Mouse (Mus musculus): ENCODE results near the gene Lect2. TPM values are rescaled to one million over a fixed set of nuclear protein-coding genes. Genes with fewer than 3 reads are reported as not detected.

Lect2 gene
- polyA plus RNA-seq, 1 experiment from 2014 or later, result not detected

DNA sequence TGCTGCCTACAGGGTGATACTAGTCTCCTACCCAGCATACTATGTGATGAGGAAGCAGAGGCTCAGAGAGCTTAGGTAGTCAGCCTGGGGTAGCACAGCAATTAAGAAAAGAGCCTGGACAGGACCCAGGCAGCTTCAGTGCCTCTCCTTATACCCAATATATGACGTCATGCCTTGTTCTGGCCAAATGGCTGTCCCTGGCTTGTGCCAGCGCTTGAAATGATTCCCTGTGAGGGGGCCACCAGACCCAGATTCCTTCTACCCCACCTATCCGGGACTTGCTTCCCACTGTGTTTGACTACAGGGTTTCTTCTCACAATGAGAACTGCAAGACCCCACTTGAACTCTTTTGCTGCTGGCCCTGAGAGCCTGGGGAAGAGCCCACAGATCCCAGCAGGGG, 33.2 kb upstream of the Lect2 start:
- no peaks in the 10 kb centered on the region for H3K36me3 ChIP-seq (replicated peaks)
- ATAC-seq (ENCODE audit: low FRiP score), result peak; percentile 60
- H3K4me2 ChIP-seq, result peak overlapping the region; percentile 47
- H3K4me1 ChIP-seq, result peaks cover 37% of the 10 kb centered on the region
- peak overlapping the region; percentile 94 for H3K27ac ChIP-seq
- H3K9ac ChIP-seq, result peak overlapping the region; percentile 9; the same call in 1 of the 2 replicates
- no peak overlapping the region for H3K4me3 ChIP-seq (replicated peaks)
- peaks cover 8% of the 10 kb centered on the region; the same call in 1 of the 2 replicates for H3K27me3 ChIP-seq
- 3% methylated on average over 3 of the region's 3 CpGs for WGBS
- H3K9me3 ChIP-seq, result no peaks in the 10 kb centered on the region

GRCm38 (mm10) chr13:56580450-56580849, 32.1 kb upstream of the Lect2 start:
- Histone ChIP-seq H3K27me3 (peaks cover 8% of the 10 kb centered on the region; the same call in 1 of the 2 replicates), H3K27ac (no peak overlapping the region), H3K36me3 (replicated peaks) (no peaks in the 10 kb centered on the region), H3K4me2 (no peak overlapping the region), H3K4me3 (replicated peaks) (no peak overlapping the region), H3K4me1 (peaks cover 37% of the 10 kb centered on the region), H3K9me3 (no peaks in the 10 kb centered on the region), H3K9ac (no peak overlapping the region)
- WGBS, result 68% methylated on average over 5 of the region's 5 CpGs
- no peak for ATAC-seq (ENCODE audit: low FRiP score)

DNA sequence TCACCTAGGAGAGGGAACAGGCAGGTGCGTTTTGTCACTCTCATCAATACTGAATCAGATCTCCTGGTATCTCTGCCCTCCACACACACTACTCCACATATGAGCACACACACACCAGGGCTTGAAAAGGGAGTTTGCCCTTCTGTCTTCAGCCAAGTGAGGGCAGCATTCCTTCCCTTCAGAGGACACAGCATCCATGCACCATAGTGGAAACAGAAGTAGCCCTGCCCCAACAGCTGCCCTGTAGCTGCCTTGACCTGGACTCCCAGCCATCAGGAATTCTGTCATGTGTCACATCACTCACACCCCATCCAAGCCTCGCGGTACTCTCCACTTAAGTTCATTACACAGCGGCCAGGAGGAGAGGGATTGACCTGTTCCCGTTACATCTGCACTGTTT, 29.8 kb upstream of the Lect2 start:
- H3K27me3 ChIP-seq, result no peaks in the 10 kb centered on the region
- no peaks in the 10 kb centered on the region for H3K9me3 ChIP-seq
- no peak for ATAC-seq (ENCODE audit: low FRiP score)
- no peak overlapping the region for H3K27ac ChIP-seq
- no peak overlapping the region for H3K4me3 ChIP-seq (replicated peaks)
- no peaks in the 10 kb centered on the region for H3K36me3 ChIP-seq (replicated peaks)
- H3K4me1 ChIP-seq, result peaks cover 29% of the 10 kb centered on the region
- no peak overlapping the region for H3K4me2 ChIP-seq
- no peak overlapping the region for H3K9ac ChIP-seq
- 94% methylated on average over 5 of the region's 5 CpGs for WGBS

- H3K36me3 ChIP-seq (replicated peaks), result no peaks in the 10 kb centered on the region
- no peak for ATAC-seq (ENCODE audit: low FRiP score)
- H3K27me3 ChIP-seq, result no peaks in the 10 kb centered on the region
- no peak overlapping the region for H3K4me2 ChIP-seq
- peaks cover 6% of the 10 kb centered on the region for H3K4me1 ChIP-seq
- no peak overlapping the region for H3K4me3 ChIP-seq (replicated peaks)
- no peak overlapping the region for H3K9ac ChIP-seq
- H3K9me3 ChIP-seq, result no peaks in the 10 kb centered on the region
- 70% methylated on average over 12 of the region's 12 CpGs for WGBS
- no peak overlapping the region for H3K27ac ChIP-seq
Observed at GRCm38 (mm10) chr13:56575701-56576321, 27.5 kb upstream of the Lect2 start.

GRCm38 (mm10) chr13:56575074-56575473, 26.8 kb upstream of the Lect2 start:
- Histone ChIP-seq H3K9me3 (no peaks in the 10 kb centered on the region), H3K27me3 (no peaks in the 10 kb centered on the region), H3K36me3 (replicated peaks) (no peaks in the 10 kb centered on the region), H3K9ac (no peak overlapping the region), H3K27ac (no peak overlapping the region), H3K4me3 (replicated peaks) (no peak overlapping the region), H3K4me2 (no peak overlapping the region), H3K4me1 (no peaks in the 10 kb centered on the region)
- no peak for ATAC-seq (ENCODE audit: low FRiP score)
- WGBS, result 76% methylated on average over 4 of the region's 4 CpGs

- H3K36me3 ChIP-seq (replicated peaks), result no peaks in the 10 kb centered on the region
- H3K4me1 ChIP-seq, result no peaks in the 10 kb centered on the region
- WGBS, result 90% methylated on average over 8 of the region's 8 CpGs
- H3K27ac ChIP-seq, result no peak overlapping the region
- H3K4me3 ChIP-seq (replicated peaks), result no peak overlapping the region
- no peak overlapping the region for H3K9ac ChIP-seq
- ATAC-seq (ENCODE audit: low FRiP score), result no peak
- no peak overlapping the region for H3K4me2 ChIP-seq
- no peaks in the 10 kb centered on the region for H3K27me3 ChIP-seq
- no peaks in the 10 kb centered on the region for H3K9me3 ChIP-seq
Observed at GRCm38 (mm10) chr13:56571645-56572044, 23.3 kb upstream of the Lect2 start.

DNA sequence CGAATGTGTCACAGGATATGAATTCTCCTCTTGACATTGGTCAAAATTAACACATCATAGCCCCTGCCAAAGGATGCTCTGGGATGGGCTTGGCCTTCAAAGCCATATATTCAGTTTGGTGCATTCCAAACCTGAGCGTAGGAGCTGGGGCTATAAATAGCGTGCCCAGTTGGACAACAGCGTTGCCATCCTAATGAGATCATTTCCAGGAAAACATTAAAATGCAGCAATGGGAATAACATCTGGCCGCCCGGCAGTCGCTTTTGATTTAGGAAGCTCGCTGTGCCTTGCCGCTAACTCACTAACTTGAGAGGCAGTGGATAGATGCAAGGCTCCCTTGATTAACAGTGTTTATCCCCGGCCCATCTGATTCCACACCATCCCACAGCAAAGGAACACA, 18.0 kb upstream of the Lect2 start:
- WGBS, result 79% methylated on average over 10 of the region's 10 CpGs
- no peaks in the 10 kb centered on the region for H3K9me3 ChIP-seq
- no peak overlapping the region for H3K27ac ChIP-seq
- H3K4me1 ChIP-seq, result 0 out of 2 replicates have a peak, but pooled peaks cover 4% of the 10 kb centered on the region
- H3K27me3 ChIP-seq, result no peaks in the 10 kb centered on the region
- no peak for ATAC-seq (ENCODE audit: low FRiP score)
- H3K4me3 ChIP-seq (replicated peaks), result no peak overlapping the region
- no peak overlapping the region for H3K4me2 ChIP-seq
- H3K9ac ChIP-seq, result no peak overlapping the region
- H3K36me3 ChIP-seq (replicated peaks), result no peaks in the 10 kb centered on the region

DNA sequence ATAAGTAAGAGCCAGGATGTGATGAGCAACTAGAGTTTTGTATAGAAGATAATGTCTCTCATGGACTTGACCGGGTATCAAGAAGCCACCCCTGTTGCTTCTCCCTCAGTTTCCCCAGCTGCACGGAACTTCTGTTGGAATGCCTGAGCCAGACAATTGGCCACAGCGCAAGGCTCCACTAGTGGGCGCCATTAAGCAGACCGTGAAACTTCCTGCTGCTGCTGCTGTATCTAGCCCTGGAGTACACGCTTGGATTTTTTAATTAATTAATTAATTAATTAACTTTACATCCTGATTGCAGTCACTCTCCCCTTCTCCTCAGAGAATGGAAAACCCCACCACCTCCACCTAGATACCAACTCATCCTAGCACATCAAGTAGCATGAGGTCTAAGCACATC, 14.8 kb upstream of the Lect2 start:
- 34% methylated on average over 6 of the region's 6 CpGs for WGBS
- no peak overlapping the region for H3K4me3 ChIP-seq (replicated peaks)
- no peak for ATAC-seq (ENCODE audit: low FRiP score)
- H3K36me3 ChIP-seq (replicated peaks), result no peaks in the 10 kb centered on the region
- H3K4me1 ChIP-seq, result peaks cover 9% of the 10 kb centered on the region; the same call in 1 of the 2 replicates
- no peak overlapping the region for H3K4me2 ChIP-seq
- no peak overlapping the region for H3K27ac ChIP-seq
- no peaks in the 10 kb centered on the region for H3K9me3 ChIP-seq
- no peak overlapping the region for H3K9ac ChIP-seq
- H3K27me3 ChIP-seq, result no peaks in the 10 kb centered on the region; the same call in 1 of the 2 replicates

GRCm38 (mm10) chr13:56561129-56561528, 12.8 kb upstream of the Lect2 start:
- no peak overlapping the region for H3K4me3 ChIP-seq (replicated peaks)
- H3K36me3 ChIP-seq (replicated peaks), result no peaks in the 10 kb centered on the region
- H3K27me3 ChIP-seq, result no peaks in the 10 kb centered on the region; the same call in 1 of the 2 replicates
- no peaks in the 10 kb centered on the region for H3K9me3 ChIP-seq
- H3K4me1 ChIP-seq, result peaks cover 12% of the 10 kb centered on the region; the same call in 1 of the 2 replicates
- no peak overlapping the region for H3K27ac ChIP-seq
- no peak overlapping the region for H3K4me2 ChIP-seq
- WGBS, result 67% methylated on average over 8 of the region's 8 CpGs
- no peak overlapping the region for H3K9ac ChIP-seq
- ATAC-seq (ENCODE audit: low FRiP score), result no peak

DNA sequence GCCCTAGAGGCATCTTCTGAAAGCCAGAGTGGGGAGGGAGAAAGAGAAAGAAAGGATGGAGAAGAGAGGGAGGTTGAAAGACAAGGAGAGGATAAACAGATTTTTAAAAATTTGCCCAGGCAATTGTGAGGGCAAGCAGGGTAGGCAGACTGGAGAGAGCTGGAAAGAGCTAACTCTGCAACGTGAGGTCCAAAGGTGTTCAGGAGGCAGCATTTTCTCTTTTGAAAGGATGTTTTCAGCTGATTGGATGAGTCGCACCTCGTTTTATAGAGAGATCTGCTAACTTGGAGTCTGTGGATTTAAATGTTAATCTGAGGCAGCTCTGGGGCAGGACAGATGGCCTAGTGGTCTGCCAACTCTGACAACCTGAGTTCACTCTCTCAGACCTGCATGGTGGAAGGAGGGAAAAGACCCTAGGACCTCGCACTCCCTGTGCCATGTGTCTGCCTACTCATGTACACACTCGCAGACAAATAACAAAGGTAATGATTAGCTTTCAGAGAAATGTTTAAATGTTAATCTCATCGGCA, 11.6 kb upstream of the Lect2 start:
- 78% methylated on average over 6 of the region's 6 CpGs for WGBS
- peaks cover 12% of the 10 kb centered on the region for H3K4me1 ChIP-seq
- H3K27me3 ChIP-seq, result no peaks in the 10 kb centered on the region; the same call in 1 of the 2 replicates
- H3K4me3 ChIP-seq (replicated peaks), result no peak overlapping the region
- no peaks in the 10 kb centered on the region for H3K9me3 ChIP-seq
- H3K36me3 ChIP-seq (replicated peaks), result no peaks in the 10 kb centered on the region
- H3K4me2 ChIP-seq, result no peak overlapping the region
- no peak overlapping the region for H3K27ac ChIP-seq
- no peak overlapping the region for H3K9ac ChIP-seq
- no peak for ATAC-seq (ENCODE audit: low FRiP score)

GRCm38 (mm10) chr13:56558811-56559210, 10.5 kb upstream of the Lect2 start:
- Histone ChIP-seq H3K9ac (no peak overlapping the region), H3K27ac (no peak overlapping the region)
- ATAC-seq (ENCODE audit: low FRiP score), result no peak

GRCm38 (mm10) chr13:56556701-56557100, 8.4 kb upstream of the Lect2 start:
- H3K36me3 ChIP-seq (replicated peaks), result no peaks in the 10 kb centered on the region
- H3K27me3 ChIP-seq, result no peaks in the 10 kb centered on the region; the same call in 1 of the 2 replicates
- no peak overlapping the region for H3K27ac ChIP-seq
- ATAC-seq (ENCODE audit: low FRiP score), result no peak
- no peak overlapping the region for H3K9ac ChIP-seq
- H3K4me2 ChIP-seq, result no peak overlapping the region
- no peak overlapping the region for H3K4me3 ChIP-seq (replicated peaks)
- H3K9me3 ChIP-seq, result no peaks in the 10 kb centered on the region
- peaks cover 19% of the 10 kb centered on the region for H3K4me1 ChIP-seq
- 86% methylated on average over 3 of the region's 3 CpGs for WGBS

More at GRCm38 (mm10) chr13:56558811-56559210, 10.5 kb upstream of the Lect2 start:
- Histone ChIP-seq H3K27me3 (no peaks in the 10 kb centered on the region; the same call in 1 of the 2 replicates), H3K4me3 (replicated peaks) (no peak overlapping the region), H3K4me1 (peaks cover 19% of the 10 kb centered on the region), H3K4me2 (no peak overlapping the region), H3K9me3 (no peaks in the 10 kb centered on the region), H3K36me3 (replicated peaks) (no peaks in the 10 kb centered on the region)
- WGBS, result 44% methylated on average over 3 of the region's 3 CpGs

DNA sequence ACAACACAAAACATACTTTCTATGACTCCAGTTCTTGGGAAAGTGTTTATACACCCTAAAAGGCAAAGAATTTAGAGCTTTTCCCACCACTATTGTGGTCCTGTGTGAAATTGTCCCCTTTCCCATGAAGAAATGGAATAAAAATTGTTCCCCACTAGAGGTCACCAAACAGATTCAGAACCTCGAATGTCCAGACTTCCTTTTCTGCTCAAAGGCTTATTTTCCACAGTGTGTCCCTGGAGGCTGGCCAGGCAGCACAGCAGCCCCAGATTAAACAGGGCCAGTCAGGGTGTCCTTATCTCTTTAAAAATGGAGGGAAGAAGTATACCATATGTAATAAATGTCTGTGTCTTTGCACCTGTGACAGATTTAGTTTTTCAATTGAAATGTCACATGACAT, 7.7 kb upstream of the Lect2 start:
- H3K27ac ChIP-seq, result no peak overlapping the region
- H3K4me1 ChIP-seq, result peaks cover 19% of the 10 kb centered on the region
- H3K36me3 ChIP-seq (replicated peaks), result no peaks in the 10 kb centered on the region
- H3K4me3 ChIP-seq (replicated peaks), result no peak overlapping the region
- no peak overlapping the region for H3K9ac ChIP-seq
- 10% methylated on average over 1 of the region's 1 CpGs for WGBS
- H3K4me2 ChIP-seq, result no peak overlapping the region
- no peaks in the 10 kb centered on the region; the same call in 1 of the 2 replicates for H3K27me3 ChIP-seq
- H3K9me3 ChIP-seq, result no peaks in the 10 kb centered on the region
- no peak for ATAC-seq (ENCODE audit: low FRiP score)

Data from forebrain, embryonic 12.5 days (tissue).